Comparison of ENCODE assay signal across 8 mouse cellular contexts in the genomic region with DNA sequence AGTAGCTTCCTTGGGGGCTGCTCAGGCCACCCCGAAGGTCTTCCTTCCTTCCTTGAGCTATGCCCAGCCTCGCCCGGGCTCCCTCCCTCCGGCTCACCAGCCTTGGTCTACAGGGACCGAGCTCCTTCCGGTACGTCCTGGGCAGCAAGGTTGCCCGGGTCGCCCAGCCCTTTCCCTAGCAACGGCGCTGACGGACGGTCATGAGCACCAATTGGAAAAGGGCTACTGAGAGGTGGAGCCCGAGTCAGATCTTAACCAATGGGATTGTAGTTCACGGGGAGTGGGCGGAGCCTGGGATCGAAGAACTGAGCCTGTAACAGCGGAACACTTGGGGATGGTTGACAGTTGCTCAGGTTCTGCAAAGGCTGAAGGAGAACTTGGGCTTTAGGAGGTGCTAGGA. TPM values are rescaled to one million over a fixed set of nuclear protein-coding genes. Genes with fewer than 3 reads are reported as not detected.
A peak's percentile ranks its signal among the peaks of the same experiment; 100 is the strongest.
DNase-seq lines count a peak whose midpoint lies in the region; ATAC-seq lines count a peak whose summit lies in the region.

A gene (minus strand): TSS at position 154 of the 400 bp plus-strand sequence.

- H3K4me3 ChIP-seq in hindbrain, embryonic 11.5 days (ENCODE audit: low read depth, low read length): peak within 1 kb of the TSS; percentile 50

- H3K4me1 ChIP-seq in hindbrain, embryonic 11.5 days (replicated peaks; ENCODE audit: control insufficient read depth, insufficient read depth, low read length): 0 out of 2 replicates have a peak, but pooled peaks cover 4% of the 10 kb centered on the region

- no peaks in the 10 kb centered on the region for H3K27me3 ChIP-seq in hindbrain, embryonic 11.5 days (ENCODE audit: control insufficient read depth, insufficient read depth, low read length)

- peak within 1 kb of the TSS; percentile 78 for H3K9ac ChIP-seq in hindbrain, embryonic 11.5 days (ENCODE audit: low read depth, low read length)

- peak within 1 kb of the TSS; percentile 85 for H3K4me2 ChIP-seq in hindbrain, embryonic 11.5 days (replicated peaks; ENCODE audit: low read depth, low read length)

- peak; percentile 96 for ATAC-seq in hindbrain, embryonic 11.5 days (ENCODE audit: low FRiP score)

- 0% methylated on average over 18 of the region's 18 CpGs for WGBS in hindbrain, embryonic 11.5 days

- DNase-seq in Muller cell, postnatal 12 days (ENCODE audit: inconsistent ontology term): peak; percentile 98
- DNase-seq in cerebellum, adult 9-11 months: peak; percentile 99
- peak; percentile 98 to 100 for DNase-seq in frontal cortex, adult 2 months (ENCODE audit: extremely low spot score in 1 of 2, low spot score in 1 of 2)
- peak; percentile 100 for DNase-seq in hindbrain, embryonic 11.5 days (ENCODE audit: low spot score)
- DNase-seq in layer of hippocampus, postnatal 10 days (ENCODE audit: low spot score in 2 of 2): peak; percentile 100
- peak; percentile 100 for DNase-seq in lung, postnatal 10 days
- peak; percentile 99 for DNase-seq in ovary, postnatal 36 days (ENCODE audit: low spot score)
- peak; percentile 100 for DNase-seq in thymus, postnatal 25 days

- no peaks in the 10 kb centered on the region for H3K36me3 ChIP-seq in hindbrain, embryonic 11.5 days (ENCODE audit: control insufficient read depth, insufficient read depth, low read length)

- no peaks in the 10 kb centered on the region for H3K9me3 ChIP-seq in hindbrain, embryonic 11.5 days (ENCODE audit: control insufficient read depth, low read length)

- peak within 1 kb of the TSS; percentile 77; the same call in 1 of the 2 replicates for H3K27ac ChIP-seq in hindbrain, embryonic 11.5 days (ENCODE audit: low read depth, low read length)

RNA-seq across cellular contexts. Expression of the gene that starts here (rescaled TPM):
- 12.1 and 12.7 TPM in 2 replicates for polyA plus RNA-seq in frontal cortex, adult 2 months (2012; rRNA removed)
- 7.8 and 8.5 TPM in 2 replicates for polyA plus RNA-seq in hindbrain, embryonic 11.5 days (2014; fragmentation: Nextera tagmentation; extraction: Ambion mirVana)
- total RNA-seq in layer of hippocampus, postnatal 10 days (2021): 10 to 100 TPM; 16.3 to 18.3 TPM

Comparison
In these comparisons a context has a peak if more than half of its experiments do, and no peak if none do; other contexts are left out.
1. Peak in every context shown above with its lines: DNase-seq, ATAC-seq, H3K4me3 ChIP-seq and H3K27ac ChIP-seq.